Mouse (Mus musculus) spleen, adult 2 months (tissue): ENCODE measurements at regions not wholly inside any gene's neighbourhood (a gene's known extent, or its start where the extent isn't known, plus 50 kb on each side); places are given as distances from the start of the nearest gene placed in this dataset.

Experiments used
- DNase-seq, 2 experiments: peaks; one replicate each; pipeline versions ENCODE4 v3.0.0 to v3.0.0-alpha.2; 2012 to 2021; ENCODE audit warnings: low spot score in 2 of 2, low read depth in 1 of 2
- H3K27ac ChIP-seq: fragments of 200-500 bp; 2 replicates; pipeline ENCODE4 v1.5.1; 2012; ENCODE audit warnings: low read length, inconsistent platforms; ENCODE audit not compliant: insufficient read depth
- H3K27me3 ChIP-seq: fragments of 200-500 bp; 2 replicates; pipeline ENCODE4 v1.6.1; 2012; ENCODE audit warnings: mild to moderate bottlenecking, moderate library complexity, low read length, inconsistent platforms; ENCODE audit not compliant: control insufficient read depth, insufficient read depth
- H3K36me3 ChIP-seq: fragments of 200-500 bp; 2 replicates; pipeline ENCODE4 v1.6.1; 2012; ENCODE audit warnings: mild to moderate bottlenecking, low read length, inconsistent platforms; ENCODE audit not compliant: control insufficient read depth, insufficient read depth
- H3K4me1 ChIP-seq: fragments of 200-500 bp; 2 replicates; pipeline ENCODE4 v1.6.1; 2011; ENCODE audit warnings: inconsistent platforms; ENCODE audit not compliant: control insufficient read depth, insufficient read depth, insufficient read length
- H3K4me3 ChIP-seq: fragments of 200-500 bp; 2 replicates; pipeline ENCODE4 v1.5.1; 2011; ENCODE audit warnings: mild to moderate bottlenecking, inconsistent platforms; ENCODE audit not compliant: insufficient read depth, insufficient read length; ENCODE audit errors: extremely low read depth
- CTCF ChIP-seq: fragments of 200-500 bp; IDR thresholded peaks from 2 replicates; pipeline ENCODE4 v1.5.1; 2011; ENCODE audit warnings: mild to moderate bottlenecking, inconsistent platforms; ENCODE audit not compliant: insufficient read depth, insufficient read length, insufficient replicate concordance; ENCODE audit errors: extremely low read depth
- POLR2A ChIP-seq: fragments of 200-500 bp; IDR thresholded peaks from 2 replicates; pipeline ENCODE4 v1.6.1; 2011; ENCODE audit warnings: low read depth, low read length, inconsistent platforms
- WGBS: fragments of 180-500 bp; shearing (Covaris S2); methylation state at CpG from one replicate; pipeline ENCODE4 v1.1.7; 2018; 5-methylcytosine and 5-hydroxymethylcytosine counted together

DNA sequence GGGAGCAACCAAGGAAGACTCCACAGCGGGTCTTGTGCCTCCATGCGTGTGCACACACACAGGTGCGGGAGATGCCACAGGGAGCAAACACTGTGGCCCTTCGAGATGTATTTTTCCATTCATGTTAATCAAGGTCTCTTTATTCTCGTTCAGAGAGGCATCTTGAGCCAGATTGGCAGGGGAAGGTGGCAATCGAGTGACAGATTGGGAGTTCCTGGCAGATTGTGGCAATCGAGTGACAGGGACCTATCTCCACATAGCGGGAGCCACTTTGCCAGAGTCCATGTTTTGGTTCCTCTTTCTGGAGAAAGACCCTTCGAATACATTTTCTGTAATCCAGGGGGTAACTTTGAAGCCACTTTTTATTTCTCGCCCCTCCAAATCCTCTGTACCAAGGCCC, 83.1 kb upstream of the Mrps10 start:
- WGBS, result 87% methylated on average over 10 of the region's 10 CpGs
- no peak overlapping the region for H3K4me3 ChIP-seq

DNA sequence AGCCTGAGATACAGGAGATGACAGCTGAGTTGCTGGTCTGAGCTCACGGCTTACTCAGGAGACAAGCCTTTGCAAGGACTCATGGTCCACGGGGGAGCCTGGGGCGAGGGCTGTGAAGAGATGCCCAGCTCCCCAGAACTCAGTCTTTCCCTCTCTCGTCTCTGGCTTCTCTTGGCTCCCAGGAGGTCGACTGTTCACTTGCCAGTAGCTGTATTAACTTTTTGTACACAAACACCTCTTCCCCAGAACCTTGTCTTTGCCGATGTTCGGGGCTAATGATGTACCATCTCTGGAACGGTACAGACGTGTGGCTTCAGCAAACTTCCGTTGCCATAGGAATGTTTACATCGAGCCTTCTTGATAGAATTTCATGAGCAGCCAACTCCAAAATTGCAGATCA, 84.5 kb upstream of the Mrps10 start:
- no peak overlapping the region for H3K4me3 ChIP-seq
- H3K36me3 ChIP-seq, result no peaks in the 10 kb centered on the region
- no peak for DNase-seq
- H3K27ac ChIP-seq, result no peak overlapping the region
- H3K4me1 ChIP-seq, result no peaks in the 10 kb centered on the region
- 91% methylated on average over 11 of the region's 11 CpGs for WGBS
- no peak for TF ChIP-seq POLR2A
- no peak for TF ChIP-seq CTCF
- H3K27me3 ChIP-seq, result no peaks in the 10 kb centered on the region

More for the DNA sequence above, 83.1 kb upstream of the Mrps10 start:
- Histone ChIP-seq H3K27me3 (no peaks in the 10 kb centered on the region), H3K27ac (no peak overlapping the region), H3K36me3 (no peaks in the 10 kb centered on the region), H3K4me1 (no peaks in the 10 kb centered on the region)
- DNase-seq, result no peak
- TF ChIP-seq CTCF (no peak), POLR2A (no peak)

DNA sequence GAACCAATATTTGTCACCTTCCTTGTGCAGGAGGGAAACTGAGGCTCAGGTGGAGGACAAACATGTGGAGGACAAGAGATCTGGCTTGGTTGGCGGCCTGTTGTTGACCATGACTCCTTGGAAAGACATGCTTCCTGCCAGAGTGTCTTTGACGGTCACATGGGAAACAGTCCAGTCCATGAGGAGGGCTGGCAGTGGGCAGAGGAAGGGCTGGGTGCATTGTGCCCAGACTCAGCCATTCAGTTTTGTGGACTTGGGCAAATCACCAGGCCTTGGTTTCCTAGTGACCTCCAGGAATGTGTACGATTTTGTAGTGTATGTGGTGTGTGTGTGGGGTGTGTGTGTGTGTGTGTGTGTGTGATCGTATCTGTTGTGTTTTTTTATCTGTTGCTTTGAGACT, 85.5 kb upstream of the Mrps10 start:
- Histone ChIP-seq H3K36me3 (no peaks in the 10 kb centered on the region), H3K4me1 (no peaks in the 10 kb centered on the region), H3K27me3 (no peaks in the 10 kb centered on the region), H3K4me3 (no peak overlapping the region), H3K27ac (no peak overlapping the region)
- DNase-seq, result no peak
- 84% methylated on average over 4 of the region's 4 CpGs for WGBS
- TF ChIP-seq CTCF, result no peak
- TF ChIP-seq POLR2A, result no peak

DNA sequence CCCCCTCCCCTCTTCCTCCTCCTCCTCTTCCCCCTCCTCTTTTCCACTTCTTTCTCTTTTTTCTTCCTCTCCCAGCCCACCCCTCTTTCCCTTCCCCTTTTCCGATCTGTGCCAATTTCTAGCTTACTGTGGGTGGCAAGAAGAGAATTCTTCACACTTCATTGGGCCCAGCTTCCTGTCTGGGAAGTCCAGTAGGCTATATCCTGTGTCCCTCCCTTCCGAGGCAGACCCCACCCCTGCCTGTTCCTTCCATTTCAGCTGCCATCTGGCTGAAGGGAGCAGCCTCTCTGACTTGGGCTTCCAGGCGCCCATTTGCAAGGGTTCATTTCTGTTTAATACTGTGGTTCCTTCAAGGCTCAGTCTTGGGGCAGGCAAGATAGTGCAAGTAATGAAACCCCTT, 86.2 kb upstream of the Mrps10 start:
- no peaks in the 10 kb centered on the region for H3K36me3 ChIP-seq
- DNase-seq, result no peak
- no peaks in the 10 kb centered on the region for H3K27me3 ChIP-seq
- no peaks in the 10 kb centered on the region for H3K4me1 ChIP-seq
- TF ChIP-seq POLR2A (no peak), CTCF (no peak)
- no peak overlapping the region for H3K27ac ChIP-seq
- H3K4me3 ChIP-seq, result no peak overlapping the region
- WGBS, result 70% methylated on average over 3 of the region's 3 CpGs

DNA sequence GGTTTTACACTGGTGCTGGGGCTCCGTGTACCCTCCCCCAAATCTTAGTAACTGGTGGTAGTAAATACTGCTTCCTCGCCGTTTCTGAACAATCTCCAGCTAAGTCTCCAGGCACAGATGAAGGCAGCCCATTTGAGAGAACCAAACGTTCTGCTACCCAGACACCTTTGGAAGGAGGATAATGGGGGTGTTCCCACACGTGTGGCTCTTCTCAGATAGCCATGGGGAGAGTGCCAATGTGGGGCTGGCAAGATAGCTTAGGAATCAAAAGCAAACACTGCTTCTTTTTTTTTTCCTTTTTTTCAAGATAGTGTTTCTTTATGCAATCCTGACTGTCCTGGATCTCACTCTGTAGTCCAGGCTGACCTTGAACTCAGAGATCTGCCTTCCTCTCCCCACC, 90.8 kb upstream of the Mrps10 start:
- Histone ChIP-seq H3K4me1 (no peaks in the 10 kb centered on the region), H3K27ac (no peak overlapping the region), H3K36me3 (no peaks in the 10 kb centered on the region), H3K4me3 (no peak overlapping the region), H3K27me3 (no peaks in the 10 kb centered on the region)
- TF ChIP-seq CTCF, result no peak
- no peak for TF ChIP-seq POLR2A
- DNase-seq, result no peak
- 83% methylated on average over 5 of the region's 5 CpGs for WGBS

DNA sequence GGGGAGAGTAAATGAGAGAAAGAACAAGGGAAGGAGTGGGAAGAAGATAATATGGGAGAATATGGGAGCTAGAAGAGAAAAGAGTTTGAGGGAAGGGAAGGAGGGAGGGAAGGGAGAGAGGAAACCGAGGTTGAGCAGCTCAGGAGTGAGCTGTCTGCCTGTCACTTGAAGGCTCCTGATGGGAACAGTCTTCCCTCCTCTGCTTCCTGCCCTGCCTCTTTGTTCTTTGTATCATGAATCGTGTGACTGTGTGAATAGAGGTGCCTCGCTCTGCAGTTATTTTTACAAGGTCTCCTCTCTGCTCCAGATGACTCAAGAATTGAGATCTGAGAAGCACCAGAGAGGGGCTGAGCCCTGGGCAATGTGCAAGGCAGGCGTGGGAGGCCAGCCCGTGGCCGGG, 92.0 kb upstream of the Mrps10 start:
- Histone ChIP-seq H3K27ac (no peak overlapping the region), H3K4me1 (peaks cover 7% of the 10 kb centered on the region; the same call in 1 of the 2 replicates), H3K4me3 (no peak overlapping the region), H3K27me3 (no peaks in the 10 kb centered on the region), H3K36me3 (no peaks in the 10 kb centered on the region)
- DNase-seq, result no peak
- no peak for TF ChIP-seq CTCF
- TF ChIP-seq POLR2A, result no peak
- WGBS, result 89% methylated on average over 6 of the region's 6 CpGs

DNA sequence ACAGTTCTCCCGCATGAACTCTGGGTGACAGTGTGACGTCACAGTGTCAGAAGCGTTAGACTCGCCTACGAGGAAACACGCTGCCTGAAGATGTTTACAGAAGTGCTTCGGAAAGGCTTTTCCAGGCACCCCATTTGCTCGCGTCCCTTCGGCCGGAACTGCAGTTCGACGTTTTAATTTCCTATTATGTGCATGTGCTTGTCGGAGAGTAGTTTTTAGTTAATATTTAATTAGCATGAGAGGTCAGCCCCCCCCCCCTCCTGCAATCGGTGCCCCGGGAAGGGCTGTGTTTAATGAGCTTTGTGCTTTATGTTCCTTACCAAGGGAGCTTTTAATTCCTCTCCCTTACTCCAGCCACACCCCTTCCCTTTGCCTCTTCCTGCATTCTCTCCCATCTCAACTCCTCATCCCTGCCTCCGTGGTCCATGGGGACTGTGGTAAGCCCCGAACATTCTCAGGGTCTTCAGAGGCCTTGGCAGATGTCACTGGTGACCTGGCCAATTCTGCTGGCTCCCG, 92.8 kb upstream of the Mrps10 start:
- no peak overlapping the region for H3K4me3 ChIP-seq
- 93% methylated on average over 19 of the region's 19 CpGs for WGBS
- no peaks in the 10 kb centered on the region for H3K36me3 ChIP-seq
- TF ChIP-seq POLR2A (no peak), CTCF (no peak)
- DNase-seq, result no peak
- no peaks in the 10 kb centered on the region for H3K27me3 ChIP-seq
- H3K4me1 ChIP-seq, result peaks cover 7% of the 10 kb centered on the region; the same call in 1 of the 2 replicates
- H3K27ac ChIP-seq, result no peak overlapping the region

DNA sequence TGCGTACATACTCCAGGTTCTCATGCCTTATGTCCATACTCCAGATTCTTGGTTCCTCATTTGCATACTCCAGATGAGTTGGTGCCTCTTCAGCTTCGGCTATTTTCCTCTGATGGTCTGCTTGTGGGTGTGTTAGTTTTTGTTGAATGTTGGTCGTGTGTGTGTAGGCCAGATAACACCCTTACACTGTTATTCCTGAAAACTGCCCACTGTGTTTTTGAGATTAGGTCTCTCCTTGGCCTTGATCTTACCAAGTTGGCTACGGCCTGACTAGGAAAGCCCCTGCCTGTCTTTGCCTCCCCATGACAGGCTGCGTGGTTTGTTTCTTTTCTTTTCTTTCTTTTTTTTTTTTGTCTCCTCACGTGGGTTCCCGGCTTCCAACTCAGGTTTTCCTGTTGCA, 95.4 kb upstream of the Mrps10 start:
- Histone ChIP-seq H3K27ac (no peak overlapping the region), H3K36me3 (no peaks in the 10 kb centered on the region), H3K27me3 (no peaks in the 10 kb centered on the region), H3K4me3 (no peak overlapping the region), H3K4me1 (peaks cover 7% of the 10 kb centered on the region; the same call in 1 of the 2 replicates)
- no peak for DNase-seq
- TF ChIP-seq CTCF, result no peak
- no peak for TF ChIP-seq POLR2A
- 79% methylated on average over 7 of the region's 7 CpGs for WGBS
